Mouse (Mus musculus) intestine, postnatal 0 days (tissue): ENCODE measurements around the gene Btg1. TPM values are rescaled to one million over a fixed set of nuclear protein-coding genes. Genes with fewer than 3 reads are reported as not detected.

Source experiments
- ATAC-seq: fragments of 200-750 bp; cut with Nextera tagmentation; 2 replicates; pipeline ENCODE4 v1.8.0; 2017; ENCODE audit warnings: mild to moderate bottlenecking, moderate TSS enrichment, moderate library complexity
- H3K27ac ChIP-seq: fragments of 300-500 bp; sonication (generic); 2 replicates; pipeline ENCODE4 v1.5.1; 2014; ENCODE audit warnings: mild to moderate bottlenecking, low read depth, low read length, moderate library complexity
- H3K27me3 ChIP-seq: fragments of 300-500 bp; sonication (generic); replicated peaks from 2 replicates; pipeline ENCODE4 v1.6.1; 2014; ENCODE audit warnings: low read length, mixed read lengths; ENCODE audit not compliant: control insufficient read depth, insufficient read depth
- H3K36me3 ChIP-seq: fragments of 300-500 bp; sonication (generic); 2 replicates; pipeline ENCODE4 v1.6.1; 2014; ENCODE audit warnings: mild to moderate bottlenecking, moderate library complexity; ENCODE audit not compliant: control insufficient read depth, insufficient read depth
- H3K4me1 ChIP-seq: fragments of 300-500 bp; sonication (generic); replicated peaks from 2 replicates; pipeline ENCODE4 v1.6.1; 2014; ENCODE audit warnings: antibody characterized with exemption, low read length, mixed read lengths; ENCODE audit not compliant: control insufficient read depth, insufficient read depth
- H3K4me2 ChIP-seq: fragments of 300-500 bp; sonication (generic); replicated peaks from 2 replicates; pipeline ENCODE4 v1.6.1; 2014; ENCODE audit warnings: low read depth, mild to moderate bottlenecking, moderate library complexity
- H3K4me3 ChIP-seq: fragments of 300-500 bp; sonication (generic); 2 replicates; pipeline ENCODE4 v1.5.1; 2014; ENCODE audit warnings: low read depth, low read length
- H3K9ac ChIP-seq: fragments of 300-500 bp; sonication (generic); 2 replicates; pipeline ENCODE4 v1.6.1; 2014; ENCODE audit warnings: mild to moderate bottlenecking, low read depth, low read length
- H3K9me3 ChIP-seq: fragments of 300-500 bp; sonication (generic); 2 replicates; pipeline ENCODE4 v1.6.1; 2016; ENCODE audit warnings: mixed run types; ENCODE audit not compliant: control insufficient read depth
- CTCF ChIP-seq: sonication (generic); IDR thresholded peaks from 2 replicates; pipeline ENCODE4 v1.5.1; 2016; ENCODE audit warnings: low read depth, mild to moderate bottlenecking, control low read depth, antibody characterized with exemption, moderate library complexity
- WGBS: fragments of 180-500 bp; shearing (Covaris S2); extraction: QIAGEN DNeasy Blood & Tissue Kit; methylation state at CpG from one replicate; pipeline ENCODE4 v1.1.7; 2014; 5-methylcytosine and 5-hydroxymethylcytosine counted together
- polyA plus RNA-seq: library from polyadenylated mRNA; unstranded; fragments of >200 nt; fragmentation: Nextera tagmentation; extraction: Ambion mirVana; gene quantifications from 2 replicates; pipeline ENCODE4 v1.2.1, GENCODE M21; 2015

The Btg1 gene
- polyA plus RNA-seq = 29.5 and 30.1 TPM in 2 replicates

- Histone ChIP-seq H3K27ac (peak within 1 kb of the TSS; percentile 93), H3K4me3 (peak within 1 kb of the TSS; percentile 100), H3K9me3 (no peaks in the 10 kb centered on the region), H3K4me2 (peak within 1 kb of the TSS; percentile 71), H3K9ac (peak within 1 kb of the TSS; percentile 99), H3K27me3 (no peaks in the 10 kb centered on the region), H3K36me3 (no peaks in the 10 kb centered on the region; the same call in 1 of the 2 replicates), H3K4me1 (no peaks in the 10 kb centered on the region)
- peak; percentile 96 for ATAC-seq
- TF ChIP-seq CTCF = peak; percentile 58
- under 1% methylated on average over 36 of the region's 37 CpGs for WGBS
Measured at GRCm38 (mm10) chr10:96616709-96617116, at the start of gene Btg1. Gene Btg1, plus strand, starts transcription at chr10:96617006.

- Histone ChIP-seq H3K27me3 (no peaks in the 10 kb centered on the region), H3K4me1 (no peaks in the 10 kb centered on the region), H3K9me3 (no peaks in the 10 kb centered on the region), H3K4me3 (no peak overlapping the region), H3K27ac (no peak overlapping the region), H3K36me3 (no peaks in the 10 kb centered on the region), H3K4me2 (no peak overlapping the region), H3K9ac (no peak overlapping the region)
- ATAC-seq = no peak
- no peak for TF ChIP-seq CTCF
- 79% methylated on average over 8 of the region's 8 CpGs for WGBS
Measured at GRCm38 (mm10) chr10:96569469-96569868, 47.3 kb upstream of the Btg1 start.

GRCm38 (mm10) chr10:96571176-96571575 lies 45.6 kb upstream of the Btg1 start:
- no peaks in the 10 kb centered on the region for H3K36me3 ChIP-seq
- H3K4me3 ChIP-seq = no peak overlapping the region
- TF ChIP-seq CTCF = no peak
- no peaks in the 10 kb centered on the region for H3K4me1 ChIP-seq
- no peak overlapping the region for H3K27ac ChIP-seq
- WGBS = 72% methylated on average over 4 of the region's 4 CpGs
- no peaks in the 10 kb centered on the region for H3K27me3 ChIP-seq
- no peak for ATAC-seq
- no peak overlapping the region for H3K4me2 ChIP-seq
- no peaks in the 10 kb centered on the region for H3K9me3 ChIP-seq
- no peak overlapping the region for H3K9ac ChIP-seq

GRCm38 (mm10) chr10:96574786-96575185 lies 42.0 kb upstream of the Btg1 start:
- Histone ChIP-seq H3K4me2 (no peak overlapping the region), H3K36me3 (no peaks in the 10 kb centered on the region), H3K27ac (no peak overlapping the region), H3K9ac (no peak overlapping the region), H3K9me3 (no peaks in the 10 kb centered on the region), H3K27me3 (no peaks in the 10 kb centered on the region), H3K4me3 (no peak overlapping the region), H3K4me1 (no peaks in the 10 kb centered on the region)
- no peak for TF ChIP-seq CTCF
- WGBS = 44% methylated on average over 6 of the region's 6 CpGs
- ATAC-seq = peak; percentile 57; the same call in 1 of the 2 replicates

GRCm38 (mm10) chr10:96575338-96575737 lies 41.5 kb upstream of the Btg1 start:
- no peaks in the 10 kb centered on the region for H3K4me1 ChIP-seq
- no peak for TF ChIP-seq CTCF
- no peaks in the 10 kb centered on the region for H3K27me3 ChIP-seq
- 69% methylated on average over 5 of the region's 5 CpGs for WGBS
- H3K9ac ChIP-seq = no peak overlapping the region
- no peaks in the 10 kb centered on the region for H3K36me3 ChIP-seq
- no peak overlapping the region for H3K4me2 ChIP-seq
- no peaks in the 10 kb centered on the region for H3K9me3 ChIP-seq
- no peak for ATAC-seq
- no peak overlapping the region for H3K27ac ChIP-seq
- H3K4me3 ChIP-seq = no peak overlapping the region

- no peaks in the 10 kb centered on the region for H3K36me3 ChIP-seq
- WGBS = 75% methylated on average over 5 of the region's 5 CpGs
- no peak for TF ChIP-seq CTCF
- no peaks in the 10 kb centered on the region for H3K9me3 ChIP-seq
- ATAC-seq = no peak
- H3K27ac ChIP-seq = no peak overlapping the region
- H3K4me2 ChIP-seq = no peak overlapping the region
- H3K9ac ChIP-seq = no peak overlapping the region
- no peaks in the 10 kb centered on the region for H3K27me3 ChIP-seq
- H3K4me1 ChIP-seq = no peaks in the 10 kb centered on the region
- H3K4me3 ChIP-seq = no peak overlapping the region
Measured at GRCm38 (mm10) chr10:96578924-96579323, 37.9 kb upstream of the Btg1 start.

- Histone ChIP-seq H3K9me3 (no peaks in the 10 kb centered on the region), H3K4me3 (no peak overlapping the region), H3K9ac (no peak overlapping the region), H3K27me3 (no peaks in the 10 kb centered on the region), H3K4me1 (no peaks in the 10 kb centered on the region), H3K36me3 (no peaks in the 10 kb centered on the region), H3K27ac (no peak overlapping the region), H3K4me2 (no peak overlapping the region)
- no peak for TF ChIP-seq CTCF
- ATAC-seq = no peak
- WGBS = 51% methylated on average over 4 of the region's 4 CpGs
Measured at GRCm38 (mm10) chr10:96579436-96579835, 37.4 kb upstream of the Btg1 start.
